ENCODE assay signal across 17 mouse cellular contexts in genomic region chr17:65681516-65681915, GRCm38 (mm10). TPM values are rescaled to one million over a fixed set of nuclear protein-coding genes. Genes with fewer than 3 reads are reported as not detected.
"Had no signal": no experiment of that assay in that cellular context is flagged by ENCODE, and none has a peak within 500 bp of the region (broad histone marks: within the 10 kb centered on the region; RNA-seq: fewer than 3 reads in every experiment).

No protein-coding gene starts in this region.

- H3K4me1 ChIP-seq: liver, embryonic 15.5 days; neural tube, embryonic 12.5 days; stomach, embryonic 15.5 days had no signal

- H3K9ac ChIP-seq: liver, embryonic 15.5 days; stomach, embryonic 15.5 days had no signal

- H3K27me3 ChIP-seq: liver, embryonic 15.5 days; neural tube, embryonic 12.5 days; stomach, embryonic 15.5 days had no signal

- ATAC-seq: lung, postnatal 0 days had no signal

- DNase-seq: kidney, adult 8-10 months; kidney, postnatal 36 days; lung, adult 2 months; lung, postnatal 36 days; midbrain, embryonic 14.5 days; spleen, adult 18-20 months; thymus, adult 18-20 months; thymus, postnatal 14 days had no signal

- H3K4me3 ChIP-seq: left cerebral cortex, adult 2 months; limb, embryonic 10.5 days; liver, embryonic 15.5 days; neural tube, embryonic 12.5 days; stomach, embryonic 15.5 days had no signal

- H3K4me2 ChIP-seq: liver, embryonic 11.5 days; liver, embryonic 15.5 days; neural tube, embryonic 12.5 days; stomach, embryonic 15.5 days had no signal

- H3K36me3 ChIP-seq: limb, embryonic 10.5 days; liver, embryonic 15.5 days; neural tube, embryonic 12.5 days; stomach, embryonic 15.5 days had no signal

- H3K27ac ChIP-seq: kidney, postnatal 0 days; left cerebral cortex, adult 2 months; limb, embryonic 10.5 days; liver, embryonic 15.5 days; neural tube, embryonic 12.5 days; stomach, embryonic 15.5 days had no signal

- H3K9me3 ChIP-seq: limb, embryonic 10.5 days; liver, embryonic 15.5 days; neural tube, embryonic 12.5 days; stomach, embryonic 15.5 days had no signal

RNA-seq across cellular contexts. Expression of gene Txndc2, which starts 39.5 kb away (rescaled TPM):
- total RNA-seq: layer of hippocampus, adult 18-20 months had no signal
- polyA plus RNA-seq: kidney, postnatal 0 days; limb, embryonic 10.5 days; liver, embryonic 11.5 days; liver, embryonic 15.5 days; stomach, embryonic 15.5 days had no signal
